Mouse (Mus musculus) heart, embryonic 12.5 days (tissue): ENCODE data around the gene Gabrb1. TPM values are rescaled to one million over a fixed set of nuclear protein-coding genes. Genes with fewer than 3 reads are reported as not detected.

Experiments
- ATAC-seq: fragments of 200-750 bp; cut with Nextera tagmentation; 2 replicates; pipeline ENCODE4 v1.8.0; 2017; ENCODE audit warnings: moderate TSS enrichment, moderate library complexity; ENCODE audit not compliant: insufficient number of reproducible peaks, low FRiP score
- H3K27ac ChIP-seq: fragments of 300-500 bp; sonication (generic); 2 replicates; pipeline ENCODE4 v1.5.1; 2016; ENCODE audit warnings: mild to moderate bottlenecking, moderate library complexity; ENCODE audit not compliant: poor library complexity, severe bottlenecking
- H3K27me3 ChIP-seq: fragments of 300-500 bp; sonication (generic); replicated peaks from 2 replicates; pipeline ENCODE4 v1.6.1; 2016; ENCODE audit warnings: mild to moderate bottlenecking, moderate library complexity
- H3K36me3 ChIP-seq: fragments of 300-500 bp; sonication (generic); 2 replicates; pipeline ENCODE4 v1.6.1; 2016; ENCODE audit warnings: mild to moderate bottlenecking, moderate library complexity
- H3K4me1 ChIP-seq: fragments of 300-500 bp; sonication (generic); replicated peaks from 2 replicates; pipeline ENCODE4 v1.6.1; 2016; ENCODE audit warnings: mild to moderate bottlenecking
- H3K4me2 ChIP-seq: fragments of 300-500 bp; sonication (generic); 2 replicates; pipeline ENCODE4 v1.6.1; 2016; ENCODE audit warnings: mild to moderate bottlenecking, moderate library complexity
- H3K4me3 ChIP-seq: fragments of 300-500 bp; sonication (generic); 2 replicates; pipeline ENCODE4 v1.5.1; 2016; ENCODE audit warnings: mild to moderate bottlenecking
- H3K9ac ChIP-seq: fragments of 300-500 bp; sonication (generic); 2 replicates; pipeline ENCODE4 v1.6.1; 2016; ENCODE audit warnings: mild to moderate bottlenecking, moderate library complexity
- H3K9me3 ChIP-seq: fragments of 300-500 bp; sonication (generic); replicated peaks from 2 replicates; pipeline ENCODE4 v1.6.1; 2016; ENCODE audit warnings: mild to moderate bottlenecking, moderate library complexity
- WGBS: fragments of 180-500 bp; shearing (Covaris S2); methylation state at CpG from one replicate; pipeline ENCODE4 v1.1.7; 2016; 5-methylcytosine and 5-hydroxymethylcytosine counted together
- polyA plus RNA-seq: library from polyadenylated mRNA; unstranded; fragments of >200 nt; fragmentation: Nextera tagmentation; extraction: Ambion mirVana; gene quantifications from 2 replicates; pipeline ENCODE4 v1.2.1, GENCODE M21; 2016

Gene Gabrb1
- polyA plus RNA-seq, 1 experiment from 2014 or later = 1.4 TPM

DNA sequence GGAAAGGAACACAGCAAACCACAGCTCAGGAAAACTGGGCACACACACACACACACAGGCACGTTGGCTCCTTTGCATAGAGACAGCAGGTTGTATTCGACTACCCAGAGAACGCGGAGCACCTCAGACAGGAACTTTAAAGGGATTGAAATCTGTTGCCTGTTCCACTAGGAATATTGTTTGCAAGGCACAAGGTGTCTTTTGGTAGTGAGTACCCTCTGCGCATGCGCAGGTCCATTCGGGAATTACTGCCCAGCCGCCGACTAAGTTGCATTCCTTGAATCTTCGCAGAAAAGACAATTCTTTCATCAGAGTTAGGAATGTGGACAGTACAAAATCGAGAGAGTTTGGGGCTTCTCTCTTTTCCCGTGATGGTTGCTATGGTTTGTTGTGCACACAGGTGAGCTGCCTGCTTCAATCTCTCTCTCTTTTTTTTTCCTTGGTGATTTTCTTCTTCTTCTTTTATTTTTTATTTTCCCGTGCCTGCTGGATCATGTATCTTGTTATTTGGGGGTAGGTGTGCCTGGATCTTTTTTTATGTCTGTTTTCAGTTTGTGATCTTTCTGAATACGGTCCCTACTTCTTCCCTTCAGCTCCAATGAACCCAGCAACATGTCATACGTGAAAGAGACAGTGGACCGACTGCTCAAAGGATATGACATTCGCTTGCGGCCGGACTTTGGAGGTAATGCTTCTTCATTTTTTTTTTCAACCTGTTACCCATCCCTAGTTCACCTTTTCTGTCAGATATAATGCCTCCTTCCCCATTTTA lies 42.0 kb downstream of the Gabrb1 start:
- Histone ChIP-seq H3K9me3 (no peaks in the 10 kb centered on the region), H3K4me1 (no peaks in the 10 kb centered on the region), H3K27ac (no peak overlapping the region), H3K4me2 (peak overlapping the region; percentile 99), H3K36me3 (no peaks in the 10 kb centered on the region), H3K4me3 (peak overlapping the region; percentile 51), H3K9ac (peak overlapping the region; percentile 45; the same call in 1 of the 2 replicates), H3K27me3 (peaks cover 4% of the 10 kb centered on the region)
- ATAC-seq = no peak
- 1% methylated on average over 19 of the region's 19 CpGs for WGBS

DNA sequence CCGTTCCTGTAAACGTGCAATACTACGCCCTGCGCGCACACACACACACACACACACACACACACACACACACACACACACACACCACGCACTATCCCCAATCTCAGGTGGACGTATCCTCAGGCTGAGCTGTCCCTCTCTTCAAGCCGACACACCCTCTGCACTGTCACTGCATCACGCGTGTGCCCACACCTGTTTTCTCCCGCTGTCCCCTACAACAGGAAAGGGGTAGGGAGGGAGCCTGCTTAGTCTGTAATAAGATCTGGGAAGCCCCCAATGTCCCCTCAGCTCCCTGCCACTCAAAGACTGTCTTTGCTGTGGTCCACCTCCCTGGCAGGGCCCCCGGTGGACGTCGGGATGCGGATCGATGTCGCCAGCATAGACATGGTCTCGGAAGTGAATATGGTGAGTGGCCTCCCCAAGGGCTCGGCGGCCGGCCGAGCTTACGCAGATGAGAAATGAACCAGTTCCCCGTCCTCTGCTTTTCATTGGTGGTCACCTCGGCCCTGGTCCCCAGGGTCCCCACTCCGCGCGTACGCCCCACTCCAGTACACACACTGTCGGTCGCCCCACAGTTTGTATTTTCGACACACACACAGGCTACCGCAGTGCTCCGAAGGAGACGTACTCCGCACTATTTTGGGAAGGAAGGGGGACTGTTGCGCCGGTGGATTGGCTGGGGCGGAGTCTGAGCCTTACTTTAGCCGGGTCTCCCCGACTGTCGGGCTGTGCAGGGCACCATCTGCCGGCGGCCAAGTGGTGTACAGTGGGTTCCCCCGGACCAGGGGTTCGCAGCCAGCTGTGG lies 42.8 kb downstream of the Gabrb1 start:
- H3K9ac ChIP-seq = peak overlapping the region; percentile 45
- H3K27me3 ChIP-seq = peaks cover 4% of the 10 kb centered on the region
- peak overlapping the region; percentile 99 for H3K4me2 ChIP-seq
- WGBS = under 1% methylated on average over 46 of the region's 46 CpGs
- H3K9me3 ChIP-seq = no peaks in the 10 kb centered on the region
- H3K36me3 ChIP-seq = no peaks in the 10 kb centered on the region
- no peaks in the 10 kb centered on the region for H3K4me1 ChIP-seq
- ATAC-seq = peak; percentile 89
- peak overlapping the region; percentile 51 for H3K4me3 ChIP-seq
- no peak overlapping the region for H3K27ac ChIP-seq

- no peaks in the 10 kb centered on the region for H3K36me3 ChIP-seq
- no peak overlapping the region for H3K27ac ChIP-seq
- H3K9me3 ChIP-seq = no peaks in the 10 kb centered on the region
- H3K4me3 ChIP-seq = peak overlapping the region; percentile 51
- peak overlapping the region; percentile 45 for H3K9ac ChIP-seq
- no peak; the same call in 1 of the 2 replicates for ATAC-seq
- WGBS = 2% methylated on average over 6 of the region's 6 CpGs
- H3K4me2 ChIP-seq = peak overlapping the region; percentile 99
- H3K4me1 ChIP-seq = no peaks in the 10 kb centered on the region
- peaks cover 4% of the 10 kb centered on the region for H3K27me3 ChIP-seq
Observed at GRCm38 (mm10) chr5:71701273-71701614, 43.3 kb downstream of the Gabrb1 start.

DNA sequence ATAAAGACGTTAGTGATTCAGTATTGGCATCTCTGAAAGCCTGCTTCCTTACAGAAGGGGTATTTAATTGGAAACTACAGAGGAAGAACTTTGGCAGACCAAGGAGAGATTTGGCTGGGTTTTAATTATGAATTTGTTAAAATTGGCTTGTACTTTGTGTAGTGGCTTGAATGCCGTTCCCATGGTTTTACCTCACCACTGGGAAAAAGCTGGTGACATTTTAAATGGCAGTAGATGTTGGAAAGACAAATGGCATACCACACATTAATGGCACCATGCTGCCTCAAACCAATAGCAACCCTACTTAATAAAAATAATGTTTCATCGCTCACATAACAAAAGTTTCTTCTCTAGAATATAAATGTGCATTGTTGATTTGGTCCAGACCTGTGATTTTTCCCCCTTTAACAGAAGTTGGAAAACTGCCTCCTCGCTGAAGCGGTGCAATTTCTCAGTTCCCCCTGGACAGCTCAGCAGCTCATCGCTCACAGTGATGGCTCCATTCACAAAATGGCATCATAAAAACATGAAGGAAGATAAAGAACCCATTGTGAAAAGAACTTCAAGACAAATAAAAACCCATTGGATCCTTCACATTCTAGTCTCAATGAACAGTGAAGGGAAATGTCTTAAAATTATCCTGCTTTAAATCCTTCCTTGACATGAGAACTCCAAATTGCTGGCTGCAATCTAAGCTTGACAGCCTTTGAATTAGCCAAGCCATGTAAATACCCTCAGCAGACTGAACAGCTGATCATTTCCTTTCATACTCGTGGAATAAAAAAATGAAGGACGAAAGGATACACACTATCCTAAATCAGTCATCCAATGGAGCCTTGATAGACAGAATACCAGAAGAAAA lies 75.2 kb downstream of the Gabrb1 start:
- 77% methylated on average over 8 of the region's 8 CpGs for WGBS
- H3K4me1 ChIP-seq = no peaks in the 10 kb centered on the region
- H3K9ac ChIP-seq = no peak overlapping the region
- no peaks in the 10 kb centered on the region for H3K27me3 ChIP-seq
- ATAC-seq = no peak
- H3K36me3 ChIP-seq = no peaks in the 10 kb centered on the region
- H3K27ac ChIP-seq = no peak overlapping the region
- H3K4me3 ChIP-seq = no peak overlapping the region
- H3K4me2 ChIP-seq = no peak overlapping the region
- H3K9me3 ChIP-seq = no peaks in the 10 kb centered on the region

- no peak overlapping the region for H3K27ac ChIP-seq
- H3K9ac ChIP-seq = no peak overlapping the region
- no peaks in the 10 kb centered on the region for H3K4me1 ChIP-seq
- H3K4me3 ChIP-seq = no peak overlapping the region
- no peaks in the 10 kb centered on the region for H3K27me3 ChIP-seq
- ATAC-seq = no peak
- no peaks in the 10 kb centered on the region for H3K9me3 ChIP-seq
- 76% methylated on average over 2 of the region's 2 CpGs for WGBS
- no peaks in the 10 kb centered on the region for H3K36me3 ChIP-seq
- H3K4me2 ChIP-seq = no peak overlapping the region
Observed at GRCm38 (mm10) chr5:71747411-71747810, 89.5 kb downstream of the Gabrb1 start.

DNA sequence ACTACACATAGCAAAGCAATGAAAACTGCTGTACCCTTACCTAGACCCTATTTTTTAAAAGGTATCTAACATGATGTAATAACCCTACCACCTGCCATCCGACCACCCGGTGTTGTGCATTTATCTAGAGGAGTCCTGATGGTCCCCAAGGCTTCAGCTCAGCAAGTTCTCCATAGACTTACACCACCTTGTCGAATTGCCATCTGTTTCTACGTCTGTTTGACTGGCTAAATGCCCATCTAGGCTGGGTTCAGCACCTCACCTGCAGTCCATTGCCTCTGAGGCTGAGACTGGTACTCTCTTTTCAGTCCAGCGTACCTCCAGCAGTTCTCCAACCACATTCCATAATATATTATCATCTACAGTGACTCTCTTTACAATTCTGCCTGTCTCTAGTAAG lies 96.1 kb downstream of the Gabrb1 start:
- Histone ChIP-seq H3K4me1 (no peaks in the 10 kb centered on the region), H3K9ac (no peak overlapping the region), H3K27ac (no peak overlapping the region), H3K27me3 (no peaks in the 10 kb centered on the region), H3K4me3 (no peak overlapping the region), H3K4me2 (no peak overlapping the region), H3K36me3 (no peaks in the 10 kb centered on the region), H3K9me3 (no peaks in the 10 kb centered on the region)
- ATAC-seq = no peak
- 67% methylated on average over 5 of the region's 5 CpGs for WGBS

DNA sequence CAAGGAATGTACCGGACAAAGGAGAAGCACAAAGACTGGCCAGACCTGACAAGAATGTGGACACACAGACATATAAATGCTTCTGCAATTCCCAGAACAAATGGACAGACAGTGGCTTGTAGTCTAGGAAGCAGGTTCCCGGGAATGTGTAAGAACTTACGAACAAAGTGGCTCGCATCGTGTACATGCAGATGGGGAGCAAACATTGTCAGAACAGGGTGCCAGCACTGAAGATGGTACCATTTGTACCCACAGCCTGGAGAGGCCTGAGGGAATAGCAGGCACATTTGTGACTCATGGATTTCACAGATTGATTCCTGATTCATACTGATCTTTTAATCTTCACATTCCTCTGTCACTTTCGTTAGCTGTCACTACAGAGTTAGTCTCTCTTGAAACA lies 103.2 kb downstream of the Gabrb1 start:
- H3K4me3 ChIP-seq = no peak overlapping the region
- H3K4me2 ChIP-seq = no peak overlapping the region
- no peaks in the 10 kb centered on the region for H3K36me3 ChIP-seq
- 81% methylated on average over 6 of the region's 6 CpGs for WGBS
- H3K27me3 ChIP-seq = no peaks in the 10 kb centered on the region
- H3K9me3 ChIP-seq = no peaks in the 10 kb centered on the region
- H3K4me1 ChIP-seq = no peaks in the 10 kb centered on the region
- ATAC-seq = no peak
- H3K27ac ChIP-seq = no peak overlapping the region
- no peak overlapping the region for H3K9ac ChIP-seq

GRCm38 (mm10) chr5:71781514-71782179 lies 123.7 kb downstream of the Gabrb1 start:
- Histone ChIP-seq H3K9ac (no peak overlapping the region), H3K27me3 (no peaks in the 10 kb centered on the region), H3K9me3 (no peaks in the 10 kb centered on the region), H3K4me1 (no peaks in the 10 kb centered on the region), H3K4me2 (no peak overlapping the region), H3K36me3 (no peaks in the 10 kb centered on the region), H3K4me3 (no peak overlapping the region), H3K27ac (no peak overlapping the region)
- WGBS = 57% methylated on average over 2 of the region's 2 CpGs
- no peak for ATAC-seq

- Histone ChIP-seq H3K4me2 (no peak overlapping the region), H3K4me3 (no peak overlapping the region), H3K27ac (no peak overlapping the region), H3K27me3 (no peaks in the 10 kb centered on the region), H3K36me3 (no peaks in the 10 kb centered on the region), H3K9me3 (0 out of 2 replicates have a peak, but pooled peaks cover under 1% of the 10 kb centered on the region), H3K9ac (no peak overlapping the region), H3K4me1 (no peaks in the 10 kb centered on the region)
- ATAC-seq = no peak
- 23% methylated on average over 1 of the region's 1 CpGs for WGBS
Observed at GRCm38 (mm10) chr5:71822862-71823261, 164.9 kb downstream of the Gabrb1 start.

GRCm38 (mm10) chr5:71828342-71828741 lies 170.4 kb downstream of the Gabrb1 start:
- no peak overlapping the region for H3K4me2 ChIP-seq
- ATAC-seq = no peak
- no peaks in the 10 kb centered on the region for H3K36me3 ChIP-seq
- no peak overlapping the region for H3K9ac ChIP-seq
- no peaks in the 10 kb centered on the region for H3K27me3 ChIP-seq
- H3K4me3 ChIP-seq = no peak overlapping the region
- no peaks in the 10 kb centered on the region for H3K9me3 ChIP-seq
- no peak overlapping the region for H3K27ac ChIP-seq
- H3K4me1 ChIP-seq = no peaks in the 10 kb centered on the region
